In genomic region chr7:105811516-105811915, GRCm38 (mm10) we compare ENCODE assay signal across 8 mouse cellular contexts. TPM values are rescaled to one million over a fixed set of nuclear protein-coding genes. Genes with fewer than 3 reads are reported as not detected.
DNase-seq lines count a peak whose midpoint lies in the region; TF ChIP-seq lines count a peak whose summit lies in the region.

No protein-coding gene starts in this region.

- 0 out of 2 replicates have a peak, but pooled peaks cover 5% of the 10 kb centered on the region for H3K36me3 ChIP-seq in thymus, adult 2 months (ENCODE audit: control insufficient read depth, insufficient read depth, low read length)

- peaks cover 7% of the 10 kb centered on the region for H3K4me1 ChIP-seq in thymus, adult 2 months (replicated peaks; ENCODE audit: control insufficient read depth, insufficient read depth, low read length)

- no peak overlapping the region for H3K4me3 ChIP-seq in thymus, adult 2 months (ENCODE audit: control insufficient read depth, insufficient read depth, low read length)

- DNase-seq in cerebellum, adult 11-12 months, result peak; percentile 67
- no peak for DNase-seq in cerebellum, postnatal 4 days (ENCODE audit: low spot score in 2 of 2)
- DNase-seq in thymus, adult 2 months, result peak; percentile 34
- no peak for DNase-seq in thymus, postnatal 0 days (ENCODE audit: low spot score)
- DNase-seq in lung, postnatal 10 days, result peak; percentile 23
- DNase-seq in natural killer cell, adult 2 months (ENCODE audit: low spot score in 2 of 2), result no peak
- DNase-seq in right cerebral cortex, adult 2 months (ENCODE audit: low spot score in 2 of 2), result no peak
- no peak for DNase-seq in kidney, postnatal 4 days

- TF ChIP-seq POLR2A in thymus, adult 2 months (IDR thresholded peaks at IDR 0.05; ENCODE audit: control insufficient read depth, extremely low read depth, insufficient read depth, low read length, poor library complexity), result no peak

- H3K27ac ChIP-seq in thymus, adult 2 months (ENCODE audit: control insufficient read depth, insufficient read depth, low read length), result no peak overlapping the region

- H3K27me3 ChIP-seq in thymus, adult 2 months (ENCODE audit: control insufficient read depth, insufficient read depth, low read length), result no peaks in the 10 kb centered on the region

- TF ChIP-seq CTCF in thymus, adult 2 months (IDR thresholded peaks at IDR 0.05; ENCODE audit: borderline replicate concordance, control insufficient read depth, extremely low read depth, insufficient read depth, low read length, poor library complexity), result no peak

RNA-seq across cellular contexts. Expression of gene Mrpl17, which starts 0.6 kb away (rescaled TPM):
- 140 and 157 TPM in 2 replicates for polyA plus RNA-seq in thymus, adult 2 months (2012; rRNA removed)
- polyA plus RNA-seq in thymus, postnatal 0 days (2015; fragmentation: Nextera tagmentation; extraction: Ambion mirVana), result 352 and 373 TPM in 2 replicates

RNA-seq across cellular contexts. Expression of gene Dchs1, which starts 24.1 kb away (rescaled TPM):
- polyA plus RNA-seq in thymus, adult 2 months (2012; rRNA removed), result 2.0 and 2.1 TPM in 2 replicates
- polyA plus RNA-seq in thymus, postnatal 0 days (2015; fragmentation: Nextera tagmentation; extraction: Ambion mirVana), result 0.32 and 0.36 TPM in 2 replicates

RNA-seq across cellular contexts. Expression of gene Tpp1, which starts 59.5 kb away (rescaled TPM):
- polyA plus RNA-seq in thymus, adult 2 months (2012; rRNA removed), result 134 and 153 TPM in 2 replicates
- polyA plus RNA-seq in thymus, postnatal 0 days (2015; fragmentation: Nextera tagmentation; extraction: Ambion mirVana), result 51.8 and 57.2 TPM in 2 replicates

Comparison
In these comparisons a context has a peak if more than half of its experiments do, and no peak if none do; other contexts are left out.
1. DNase-seq: peak in cerebellum, adult 11-12 months (single experiment), thymus, adult 2 months (single experiment) and lung, postnatal 10 days (single experiment); none in cerebellum, postnatal 4 days (0 of 2), thymus, postnatal 0 days (single experiment), natural killer cell, adult 2 months (0 of 2), right cerebral cortex, adult 2 months (0 of 2) and kidney, postnatal 4 days (0 of 2).